Mouse (Mus musculus) limb, embryonic 13.5 days (tissue): ENCODE data around the gene Gm21976. TPM values are rescaled to one million over a fixed set of nuclear protein-coding genes. Genes with fewer than 3 reads are reported as not detected.

Source experiments
- ATAC-seq: fragments of 200-750 bp; cut with Nextera tagmentation; 2 replicates; pipeline ENCODE4 v1.8.0; 2017; ENCODE audit warnings: low read depth, moderate number of reproducible peaks, moderate TSS enrichment; ENCODE audit not compliant: low FRiP score
- H3K27ac ChIP-seq: fragments of 300-500 bp; sonication (generic); 2 replicates; pipeline ENCODE4 v1.5.1; 2015; ENCODE audit warnings: inconsistent platforms, mild to moderate bottlenecking, moderate library complexity
- H3K27me3 ChIP-seq: fragments of 300-500 bp; sonication (generic); 2 replicates; pipeline ENCODE4 v1.6.1; 2015; ENCODE audit warnings: mild to moderate bottlenecking, inconsistent platforms
- H3K36me3 ChIP-seq: fragments of 300-500 bp; sonication (generic); 2 replicates; pipeline ENCODE4 v1.6.1; 2015; ENCODE audit warnings: inconsistent platforms, mild to moderate bottlenecking, moderate library complexity
- H3K4me1 ChIP-seq: fragments of 300-500 bp; sonication (generic); 2 replicates; pipeline ENCODE4 v1.6.1; 2015; ENCODE audit warnings: inconsistent platforms
- H3K4me2 ChIP-seq: fragments of 300-500 bp; sonication (generic); replicated peaks from 2 replicates; pipeline ENCODE4 v1.6.1; 2015; ENCODE audit warnings: inconsistent platforms, mild to moderate bottlenecking, moderate library complexity
- H3K4me3 ChIP-seq: fragments of 300-500 bp; sonication (generic); 2 replicates; pipeline ENCODE4 v1.5.1; 2015; ENCODE audit warnings: moderate library complexity, mild to moderate bottlenecking, inconsistent platforms
- H3K9ac ChIP-seq: fragments of 300-500 bp; sonication (generic); 2 replicates; pipeline ENCODE4 v1.6.1; 2015; ENCODE audit warnings: mild to moderate bottlenecking, inconsistent platforms
- H3K9me3 ChIP-seq: fragments of 300-500 bp; sonication (generic); 2 replicates; pipeline ENCODE4 v1.6.1; 2016; ENCODE audit warnings: inconsistent platforms
- WGBS: fragments of 180-500 bp; shearing (Covaris S2); methylation state at CpG from one replicate; pipeline ENCODE4 v1.1.7; 2015; 5-methylcytosine and 5-hydroxymethylcytosine counted together
- polyA plus RNA-seq: library from polyadenylated mRNA; unstranded; fragments of >200 nt; fragmentation: Nextera tagmentation; extraction: Ambion mirVana; gene quantifications from 2 replicates; pipeline ENCODE4 v1.2.1, GENCODE M21; 2015

Gene Gm21976
- polyA plus RNA-seq, 1 experiment from 2014 or later: not detected

DNA sequence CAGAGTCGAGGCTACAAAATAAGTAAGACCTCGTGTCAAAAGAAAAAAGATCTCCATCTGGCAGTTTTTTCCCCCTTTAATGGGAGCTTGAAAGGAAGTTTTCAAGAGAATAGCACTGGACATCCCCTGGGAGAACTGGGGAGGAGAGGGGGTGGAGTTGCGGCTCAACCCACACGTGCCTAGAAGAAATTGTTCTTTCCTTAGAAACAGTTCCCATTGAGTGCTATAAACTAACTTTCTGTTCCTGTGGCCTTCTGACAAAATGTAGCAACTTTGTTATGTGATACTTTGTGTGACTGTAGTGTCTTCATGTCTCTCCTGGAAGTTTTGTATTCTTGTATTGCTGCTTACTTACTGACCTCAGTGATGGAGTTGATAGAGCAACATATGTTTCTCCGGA lies 15.6 kb upstream of the Gm21976 start:
- 34% methylated on average over 5 of the region's 5 CpGs for WGBS
- H3K9ac ChIP-seq: peak overlapping the region; percentile 86; the same call in 1 of the 2 replicates
- H3K36me3 ChIP-seq: peaks cover 28% of the 10 kb centered on the region

DNA sequence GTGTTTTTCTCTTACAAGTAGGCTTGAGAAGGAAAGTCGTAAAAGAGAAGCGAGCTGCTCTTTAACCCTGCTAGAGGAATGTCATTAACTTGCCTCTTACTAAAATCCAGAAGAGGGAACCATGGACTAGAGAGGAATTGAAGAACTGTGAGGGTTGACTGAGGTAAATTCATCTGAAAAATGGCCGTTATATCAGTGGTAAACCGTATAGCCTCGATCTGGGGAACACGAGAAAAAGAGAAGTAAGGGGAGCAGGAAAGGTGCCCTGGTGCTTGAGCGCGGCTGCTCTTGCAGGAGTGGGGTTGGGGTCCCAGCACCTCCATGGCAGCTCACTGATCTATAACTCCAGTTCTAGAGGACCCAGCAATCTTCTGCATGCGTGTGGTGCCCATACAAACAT lies 5.7 kb upstream of the Gm21976 start:
- Histone ChIP-seq H3K9ac (no peak overlapping the region), H3K4me3 (no peak overlapping the region), H3K27ac (no peak overlapping the region), H3K4me2 (no peak overlapping the region), H3K9me3 (no peaks in the 10 kb centered on the region), H3K36me3 (peaks cover 50% of the 10 kb centered on the region), H3K27me3 (no peaks in the 10 kb centered on the region), H3K4me1 (no peaks in the 10 kb centered on the region)
- WGBS: 86% methylated on average over 9 of the region's 9 CpGs
- ATAC-seq: no peak

More for the DNA sequence above, 15.6 kb upstream of the Gm21976 start:
- peaks cover 22% of the 10 kb centered on the region for H3K4me1 ChIP-seq
- H3K27ac ChIP-seq: no peak overlapping the region
- H3K9me3 ChIP-seq: no peaks in the 10 kb centered on the region
- no peak for ATAC-seq
- H3K27me3 ChIP-seq: no peaks in the 10 kb centered on the region
- peak overlapping the region; percentile 67 for H3K4me2 ChIP-seq
- H3K4me3 ChIP-seq: peak overlapping the region; percentile 92

DNA sequence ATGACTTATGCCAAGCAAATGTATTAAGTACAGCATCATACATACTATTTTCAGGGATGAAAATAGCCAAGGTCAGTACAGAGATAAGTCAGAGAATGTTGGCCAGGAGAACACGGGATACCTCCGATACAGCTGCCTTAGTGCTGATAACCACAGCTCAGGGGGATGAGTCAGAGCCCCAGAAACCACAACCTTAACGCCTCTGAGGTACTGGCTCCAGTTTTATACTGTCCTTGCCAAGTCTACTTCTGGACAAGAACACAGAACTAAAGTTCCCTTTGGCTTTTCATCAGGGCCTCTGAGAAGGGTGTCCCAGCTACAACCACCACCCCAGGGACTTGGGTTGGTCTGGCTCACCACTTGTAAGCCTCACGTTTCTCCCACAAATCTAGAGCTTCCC lies 4.0 kb upstream of the Gm21976 start:
- no peak for ATAC-seq
- H3K4me3 ChIP-seq: no peak overlapping the region
- no peaks in the 10 kb centered on the region for H3K9me3 ChIP-seq
- no peak overlapping the region for H3K27ac ChIP-seq
- no peaks in the 10 kb centered on the region for H3K27me3 ChIP-seq
- WGBS: 85% methylated on average over 4 of the region's 4 CpGs
- no peak overlapping the region for H3K4me2 ChIP-seq
- H3K9ac ChIP-seq: no peak overlapping the region
- no peaks in the 10 kb centered on the region for H3K4me1 ChIP-seq
- peaks cover 41% of the 10 kb centered on the region for H3K36me3 ChIP-seq

DNA sequence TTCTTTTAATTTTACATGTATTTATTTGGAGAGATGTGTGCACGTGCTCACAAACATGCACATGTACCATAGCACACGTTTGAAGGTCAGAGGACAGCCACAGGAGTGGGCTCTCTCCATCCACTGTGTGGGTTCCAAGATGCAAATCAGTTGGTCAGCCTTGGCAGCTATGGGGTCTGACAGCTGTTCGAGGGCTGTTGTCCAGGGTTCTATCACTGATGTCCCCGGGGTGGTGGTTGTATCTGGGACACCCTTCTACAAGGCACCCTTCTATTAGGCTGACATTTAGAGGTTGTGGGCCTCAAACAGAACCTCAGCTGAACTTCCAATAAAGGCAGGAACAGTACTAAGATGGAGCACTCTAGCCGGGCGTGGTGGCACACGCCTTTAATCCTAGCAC lies 3.4 kb upstream of the Gm21976 start:
- Histone ChIP-seq H3K4me2 (no peak overlapping the region), H3K36me3 (peaks cover 35% of the 10 kb centered on the region), H3K9ac (no peak overlapping the region), H3K27ac (no peak overlapping the region), H3K27me3 (no peaks in the 10 kb centered on the region), H3K4me3 (no peak overlapping the region), H3K4me1 (no peaks in the 10 kb centered on the region), H3K9me3 (no peaks in the 10 kb centered on the region)
- no peak for ATAC-seq
- WGBS: 86% methylated on average over 7 of the region's 7 CpGs

DNA sequence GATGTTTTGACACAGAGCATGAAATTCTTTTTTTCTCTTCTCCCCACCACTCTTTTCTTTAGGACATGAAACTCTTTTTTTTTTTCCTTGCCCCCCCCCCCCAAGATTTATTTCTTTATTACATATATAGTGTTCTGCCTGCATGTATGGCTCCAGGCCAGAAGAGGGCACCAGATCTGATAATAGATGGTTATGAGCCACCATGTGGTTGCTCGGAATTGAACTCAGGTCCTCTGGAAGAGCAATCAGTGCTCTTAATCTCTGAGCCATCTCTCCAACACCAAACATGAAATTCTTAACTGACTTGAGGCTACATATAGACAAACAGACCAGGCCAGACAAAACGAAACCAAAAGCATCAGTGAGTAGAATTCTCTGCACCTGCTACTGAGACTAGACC lies 2.2 kb upstream of the Gm21976 start:
- ATAC-seq: no peak
- Histone ChIP-seq H3K4me1 (no peaks in the 10 kb centered on the region), H3K36me3 (peaks cover 24% of the 10 kb centered on the region), H3K9me3 (no peaks in the 10 kb centered on the region), H3K9ac (no peak overlapping the region), H3K4me2 (no peak overlapping the region), H3K4me3 (no peak overlapping the region), H3K27ac (no peak overlapping the region), H3K27me3 (no peaks in the 10 kb centered on the region)
- 84% methylated on average over 2 of the region's 2 CpGs for WGBS

DNA sequence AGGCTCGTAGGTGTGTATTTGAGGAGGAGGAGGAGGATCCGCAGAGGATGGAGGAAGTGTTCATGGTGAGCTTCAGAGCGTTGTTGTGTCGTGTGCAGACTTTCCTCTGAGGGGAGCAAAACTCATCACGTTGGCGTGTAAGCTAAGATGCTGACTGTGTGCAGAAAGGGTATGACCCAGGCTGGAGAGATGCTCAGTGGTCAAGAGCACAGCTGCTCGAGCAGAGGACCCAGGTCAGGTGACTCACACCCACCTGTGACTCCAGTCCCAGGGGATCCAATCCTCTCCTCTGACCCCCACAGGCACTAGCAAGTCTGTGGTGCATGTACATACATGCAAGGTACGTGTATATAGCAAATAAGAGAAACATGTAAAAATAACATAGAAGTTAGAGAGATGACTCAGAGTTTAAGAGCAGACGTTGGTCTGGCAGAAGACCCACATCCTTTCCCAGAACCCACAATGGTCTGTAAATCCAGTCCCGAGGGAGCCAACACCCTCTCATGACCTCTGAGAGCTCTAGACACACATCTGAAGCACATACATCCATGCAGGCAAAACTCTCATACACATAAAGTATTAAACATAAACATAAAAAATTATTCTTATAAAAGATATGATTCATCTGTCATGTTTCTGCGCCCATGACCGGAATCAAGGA lies 1.4 kb downstream of the Gm21976 start:
- Histone ChIP-seq H3K4me1 (no peaks in the 10 kb centered on the region), H3K9me3 (no peaks in the 10 kb centered on the region), H3K27me3 (no peaks in the 10 kb centered on the region), H3K4me2 (no peak overlapping the region), H3K9ac (no peak overlapping the region), H3K27ac (no peak overlapping the region), H3K36me3 (no peaks in the 10 kb centered on the region), H3K4me3 (no peak overlapping the region)
- 76% methylated on average over 12 of the region's 12 CpGs for WGBS
- no peak for ATAC-seq

DNA sequence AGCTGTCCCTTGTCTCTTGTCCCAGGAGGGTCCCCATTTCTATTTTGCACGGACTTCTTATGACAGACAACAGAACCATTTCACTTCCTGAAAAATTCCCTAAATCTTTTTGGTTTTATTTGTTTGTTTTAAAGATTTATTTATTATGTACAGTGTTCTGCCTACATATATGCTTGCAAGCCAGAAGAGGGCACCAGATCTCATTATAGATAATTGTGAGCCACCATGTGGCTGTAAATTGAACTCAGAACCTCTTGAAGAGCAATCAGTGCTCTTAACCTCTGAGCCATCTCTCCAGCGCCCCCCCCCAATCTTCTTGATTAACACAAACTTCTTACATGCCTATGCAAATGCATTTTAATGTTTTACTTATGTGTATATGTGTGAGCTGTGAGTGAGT lies 11.0 kb downstream of the Gm21976 start:
- Histone ChIP-seq H3K27me3 (no peaks in the 10 kb centered on the region), H3K4me2 (no peak overlapping the region), H3K4me3 (no peak overlapping the region), H3K27ac (no peak overlapping the region), H3K9ac (no peak overlapping the region), H3K36me3 (no peaks in the 10 kb centered on the region), H3K9me3 (0 out of 2 replicates have a peak, but pooled peaks cover 3% of the 10 kb centered on the region), H3K4me1 (no peaks in the 10 kb centered on the region)
- ATAC-seq: no peak
- WGBS: 37% methylated on average over 2 of the region's 2 CpGs

DNA sequence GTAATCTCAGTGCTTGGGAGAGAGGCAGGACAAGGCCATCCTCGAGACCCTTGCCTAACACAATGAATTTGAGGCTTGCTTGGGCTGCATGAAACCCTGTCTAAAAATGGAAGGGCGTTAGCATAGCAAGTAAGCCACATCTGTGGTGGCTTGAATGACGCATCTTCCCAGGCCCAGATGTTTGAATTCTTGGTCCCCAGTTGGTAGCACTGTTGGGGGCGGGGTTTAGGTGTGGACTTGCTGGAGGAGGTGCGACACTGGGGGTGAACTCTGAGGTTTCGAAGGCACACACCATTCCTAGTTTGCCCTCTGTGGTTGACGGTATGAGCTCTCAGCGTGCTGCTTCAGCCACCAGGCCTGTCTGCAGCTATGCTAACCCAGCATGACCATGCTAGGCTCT lies 12.0 kb downstream of the Gm21976 start:
- Histone ChIP-seq H3K36me3 (no peaks in the 10 kb centered on the region), H3K27ac (no peak overlapping the region), H3K4me2 (no peak overlapping the region), H3K27me3 (no peaks in the 10 kb centered on the region), H3K9ac (no peak overlapping the region), H3K9me3 (0 out of 2 replicates have a peak, but pooled peaks cover 3% of the 10 kb centered on the region), H3K4me3 (no peak overlapping the region), H3K4me1 (no peaks in the 10 kb centered on the region)
- 81% methylated on average over 8 of the region's 8 CpGs for WGBS
- ATAC-seq: no peak

DNA sequence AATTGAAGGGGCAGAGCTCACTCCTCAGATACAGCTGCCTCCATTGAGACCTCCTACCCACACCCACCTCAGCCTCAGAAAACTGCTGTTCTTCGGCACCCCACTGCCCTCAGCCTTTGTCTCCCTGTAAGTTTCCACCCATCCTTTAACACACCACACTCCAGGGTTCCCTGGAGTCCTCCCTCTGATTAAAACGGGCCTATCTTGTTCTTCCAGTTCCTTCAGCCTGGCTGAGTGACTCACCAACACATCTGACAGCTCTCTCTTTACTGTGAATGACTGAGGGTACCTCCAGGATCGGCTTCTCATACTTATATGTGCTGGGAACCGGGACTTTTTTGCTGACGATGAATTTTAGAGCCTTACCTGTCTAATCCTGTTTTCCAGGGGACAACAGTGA lies 16.4 kb downstream of the Gm21976 start:
- no peak overlapping the region for H3K9ac ChIP-seq
- no peak overlapping the region for H3K27ac ChIP-seq
- H3K36me3 ChIP-seq: no peaks in the 10 kb centered on the region
- 0 out of 2 replicates have a peak, but pooled peaks cover 3% of the 10 kb centered on the region for H3K9me3 ChIP-seq
- no peaks in the 10 kb centered on the region; the same call in 1 of the 2 replicates for H3K4me1 ChIP-seq
- H3K4me2 ChIP-seq: no peak overlapping the region
- 51% methylated on average over 5 of the region's 5 CpGs for WGBS
- no peak overlapping the region for H3K4me3 ChIP-seq
- H3K27me3 ChIP-seq: no peaks in the 10 kb centered on the region
- ATAC-seq: no peak

DNA sequence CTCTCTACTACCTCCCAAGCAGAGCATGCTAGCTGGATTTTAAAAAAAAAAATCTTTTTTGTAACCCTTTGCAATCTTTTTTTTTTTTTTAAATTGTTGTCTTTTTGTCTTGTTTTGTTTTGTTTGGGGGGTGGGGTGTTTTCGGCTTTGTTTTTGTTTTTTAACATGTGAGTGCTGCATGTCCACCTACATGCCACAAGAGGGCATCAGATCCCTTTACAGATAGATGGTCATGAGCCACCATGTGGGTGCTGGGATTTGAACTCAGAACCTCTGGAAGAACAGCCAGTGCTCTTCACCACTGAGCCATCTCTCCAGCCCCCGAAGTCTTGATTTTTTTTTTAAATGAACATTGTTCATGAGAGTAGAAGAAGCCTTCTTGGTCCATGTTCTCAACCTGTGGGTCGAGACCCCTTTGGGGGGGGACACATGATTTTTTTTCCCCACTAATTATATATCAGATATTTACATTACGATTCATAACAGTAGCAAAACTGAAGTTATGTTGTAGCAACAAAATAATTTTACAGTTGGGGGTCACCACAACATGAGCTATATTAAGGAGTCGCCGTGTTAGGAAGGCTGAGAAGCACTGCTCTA lies 18.3 kb downstream of the Gm21976 start:
- WGBS: 93% methylated on average over 6 of the region's 6 CpGs
- Histone ChIP-seq H3K27me3 (no peaks in the 10 kb centered on the region), H3K9me3 (0 out of 2 replicates have a peak, but pooled peaks cover 3% of the 10 kb centered on the region), H3K9ac (no peak overlapping the region), H3K4me1 (no peaks in the 10 kb centered on the region; the same call in 1 of the 2 replicates), H3K36me3 (no peaks in the 10 kb centered on the region), H3K4me3 (no peak overlapping the region), H3K4me2 (no peak overlapping the region), H3K27ac (no peak overlapping the region)
- ATAC-seq: no peak

DNA sequence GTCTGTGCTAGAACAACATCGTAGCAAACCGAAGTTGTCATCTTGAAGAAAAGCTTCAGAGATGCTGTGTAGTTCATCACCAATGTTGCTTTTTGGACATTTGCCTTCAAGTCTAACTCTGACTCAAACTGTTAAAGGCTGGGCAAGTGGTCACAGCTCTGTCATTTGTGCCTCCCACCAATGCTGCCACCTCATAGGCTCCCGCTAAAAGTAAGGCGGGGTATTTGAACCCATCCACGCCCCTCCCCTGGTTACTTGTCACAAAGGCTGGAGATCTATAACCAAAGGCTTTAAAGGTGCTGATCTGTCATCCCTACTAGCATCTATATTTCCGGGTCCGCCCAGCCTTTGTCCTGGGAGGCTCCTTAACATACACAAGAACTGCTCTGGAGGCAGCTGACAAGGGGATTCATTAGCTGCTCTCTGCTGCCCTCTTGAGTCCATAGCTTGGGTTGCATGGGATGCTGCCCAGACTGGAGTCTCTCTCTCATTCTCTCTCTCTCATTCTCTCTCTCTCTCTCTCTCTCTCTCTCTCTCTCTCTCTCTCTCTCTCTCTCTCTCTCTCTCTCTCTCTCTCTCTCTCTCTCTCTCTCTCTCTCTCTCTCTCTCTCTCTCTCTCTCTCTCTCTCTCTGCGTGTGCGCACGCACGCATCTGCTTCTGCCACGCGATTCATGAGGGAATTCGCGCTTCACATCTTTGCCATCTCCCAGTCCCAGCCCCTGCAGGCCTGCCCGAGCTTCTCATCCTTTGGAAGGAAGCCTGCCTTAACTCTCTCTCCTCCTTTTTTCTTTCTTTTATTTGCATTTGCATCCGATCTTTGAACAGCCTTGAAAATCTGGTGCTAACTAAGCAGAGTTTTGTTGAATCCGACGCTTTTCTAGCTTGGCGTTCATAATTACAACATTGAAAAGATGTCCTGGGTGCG lies 19.4 kb downstream of the Gm21976 start:
- ATAC-seq: peak; percentile 58; the same call in 1 of the 2 replicates

DNA sequence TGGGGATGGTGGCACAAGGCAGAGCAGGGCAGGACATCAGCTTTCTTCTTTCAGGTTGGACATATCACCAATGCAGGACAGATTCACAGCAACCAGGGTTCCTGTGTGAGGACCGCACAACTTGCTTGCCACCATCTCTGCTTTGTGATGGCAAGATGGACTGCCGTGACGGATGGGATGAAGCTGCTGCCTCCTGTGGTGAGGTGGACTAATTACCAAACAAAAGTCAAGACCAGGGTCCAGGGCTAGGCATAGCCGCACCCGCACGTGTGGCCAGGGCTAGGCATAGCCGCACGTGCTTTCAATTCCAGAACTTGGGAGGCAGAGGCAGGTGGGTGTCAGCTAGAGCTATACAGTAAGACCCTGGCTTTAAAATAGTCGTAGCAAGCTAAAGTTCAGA lies 25.6 kb downstream of the Gm21976 start:
- H3K36me3 ChIP-seq: peaks cover 22% of the 10 kb centered on the region
- H3K9ac ChIP-seq: no peak overlapping the region
- no peak overlapping the region for H3K27ac ChIP-seq
- no peak overlapping the region for H3K4me2 ChIP-seq
- no peak for ATAC-seq
- H3K27me3 ChIP-seq: no peaks in the 10 kb centered on the region
- H3K4me3 ChIP-seq: no peak overlapping the region
- peaks cover 7% of the 10 kb centered on the region; the same call in 1 of the 2 replicates for H3K4me1 ChIP-seq
- WGBS: 88% methylated on average over 9 of the region's 9 CpGs
- no peaks in the 10 kb centered on the region for H3K9me3 ChIP-seq

More for the DNA sequence above, 19.4 kb downstream of the Gm21976 start:
- Histone ChIP-seq H3K9me3 (0 out of 2 replicates have a peak, but pooled peaks cover 3% of the 10 kb centered on the region), H3K4me1 (no peaks in the 10 kb centered on the region; the same call in 1 of the 2 replicates), H3K36me3 (no peaks in the 10 kb centered on the region), H3K4me2 (peak overlapping the region; percentile 51), H3K27ac (no peak overlapping the region), H3K9ac (no peak overlapping the region), H3K4me3 (no peak overlapping the region), H3K27me3 (no peaks in the 10 kb centered on the region)
- 50% methylated on average over 21 of the region's 21 CpGs for WGBS
